Mouse (Mus musculus) right cerebral cortex, postnatal 25 days (tissue): ENCODE data around the gene Gm20855.
"Not testable (repeated sequence)": the region's sequence is repeated elsewhere in the genome, so short reads cannot be mapped to it uniquely, and the experiment has no call there.

ENCODE experiments used
- DNase-seq: peaks from one replicate; pipeline ENCODE4 v3.0.0; 2022

Gm20855 gene

GRCm38 (mm10) chrY:35131733-35132132 lies at the start of gene Gm20855:
Gm20855 (minus strand) TSS chrY:35131833.
- not testable (repeated sequence) for DNase-seq
